Mouse (Mus musculus) megakaryocyte, embryonic 14.5 days (primary cell): ENCODE results near the gene Ceacam16.

Experiments used
- FLI1 ChIP-seq: IDR thresholded peaks from 2 replicates; pipeline ENCODE4 v1.6.1; 2012; ENCODE audit warnings: low read length, inconsistent platforms, mixed read lengths
- GATA1 ChIP-seq: IDR thresholded peaks from 3 replicates; pipeline ENCODE4 v1.6.1; 2012; ENCODE audit warnings: mixed read lengths, low read length, inconsistent platforms, borderline replicate concordance

- TF ChIP-seq GATA1 (no peak), FLI1 (no peak)
Observed at GRCm38 (mm10) chr7:19851858-19852570, 9.1 kb downstream of the Ceacam16 start, which contains the start of gene Gm19345.
